Mouse (Mus musculus) WW6 (cell line): ENCODE results near the gene Tgfbi.
A peak's percentile ranks its signal among the peaks of the same experiment; 100 is the strongest.

Source experiments
- DNase-seq: peaks from one replicate; pipeline ENCODE4 v3.0.0-alpha.2; 2013; ENCODE audit warnings: low read depth, low spot score

Gene Tgfbi

DNA sequence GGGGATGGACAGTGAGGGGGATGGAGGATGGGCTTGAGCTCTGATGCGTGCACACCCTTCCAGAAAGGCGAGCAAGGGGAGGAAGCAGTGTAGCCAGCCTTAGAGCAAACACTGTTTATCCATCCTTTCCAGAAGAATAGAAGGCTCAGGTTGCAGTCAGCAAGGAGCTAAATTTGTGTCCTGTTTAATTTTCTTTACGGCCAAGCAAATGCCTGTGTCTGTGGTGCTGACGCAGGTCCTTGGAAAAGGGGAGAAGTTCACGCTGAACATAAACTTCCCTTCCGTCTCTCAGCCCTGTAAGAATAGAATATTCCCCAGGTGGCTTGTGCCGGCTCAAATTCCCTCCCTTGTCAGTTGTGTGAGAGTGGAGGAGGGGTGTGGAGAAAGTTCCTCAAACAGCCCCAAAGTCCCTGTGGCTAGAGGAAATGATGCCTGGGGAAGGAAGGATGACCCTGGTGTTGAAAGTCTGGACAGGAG is 24.9 kb downstream of the Tgfbi start:
- DNase-seq: no peak

DNA sequence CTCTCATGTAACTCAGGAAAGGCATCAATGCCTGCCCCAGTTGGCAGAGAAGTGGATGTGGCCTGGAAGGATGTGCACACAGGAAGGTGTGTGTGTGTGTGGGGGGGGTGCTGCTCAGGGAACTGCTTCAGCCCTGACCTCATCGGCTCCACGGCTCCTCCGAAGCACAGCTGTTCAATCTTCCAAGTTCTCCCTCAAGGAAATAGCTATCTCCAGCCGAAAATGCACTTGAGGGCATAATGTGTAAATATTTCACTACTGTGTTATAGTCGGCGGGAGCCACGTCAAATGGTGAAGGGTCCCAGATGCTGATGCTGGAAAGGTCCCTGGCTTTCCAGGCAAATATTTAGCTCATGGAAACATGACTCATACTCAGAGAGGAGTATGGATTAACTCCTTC is 25.6 kb downstream of the Tgfbi start:
- DNase-seq: no peak

DNA sequence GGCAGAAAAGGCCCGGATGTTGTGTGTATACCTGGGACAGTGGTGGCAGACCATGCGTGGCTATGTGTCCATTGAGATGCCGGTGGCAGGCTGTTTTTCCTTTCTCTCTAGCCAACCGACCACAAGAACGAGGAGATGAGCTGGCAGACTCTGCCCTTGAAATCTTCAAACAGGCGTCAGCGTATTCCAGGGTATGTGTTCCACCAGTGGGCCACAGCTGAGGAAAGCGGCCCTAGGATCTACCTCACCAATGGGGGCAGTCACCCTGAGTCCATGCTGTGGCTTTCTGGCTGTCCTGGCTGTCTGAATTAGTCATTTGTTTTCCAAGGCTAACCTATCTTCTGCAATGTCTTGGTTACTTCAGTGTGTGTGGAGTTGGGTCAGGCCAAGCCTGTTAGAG is 27.7 kb downstream of the Tgfbi start:
- DNase-seq: no peak

- no peak for DNase-seq
These were observed 32.4 kb downstream of the Tgfbi start for GRCm38 (mm10) chr13:56641746-56642145.

DNA sequence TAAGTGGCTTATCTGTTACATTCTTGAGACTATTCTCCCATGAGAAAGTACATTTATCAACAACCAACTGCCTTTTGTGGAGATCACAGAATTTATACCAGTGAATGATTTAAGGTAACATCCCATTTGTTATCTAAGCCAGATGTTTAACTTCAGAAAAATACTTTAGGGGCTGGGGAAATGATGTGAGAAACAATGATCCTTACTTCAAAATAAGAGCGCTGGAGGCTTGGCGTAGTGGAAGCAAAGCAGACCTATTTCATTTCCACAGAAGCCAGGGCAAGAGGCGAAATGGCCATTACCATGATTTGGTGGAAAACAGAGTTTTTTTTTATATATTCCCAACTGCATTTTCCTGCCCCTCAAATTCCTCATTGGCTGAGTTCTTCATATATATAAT is 34.7 kb downstream of the Tgfbi start:
- no peak for DNase-seq

- DNase-seq: no peak
These were observed 36.4 kb downstream of the Tgfbi start for GRCm38 (mm10) chr13:56645744-56646143.

DNA sequence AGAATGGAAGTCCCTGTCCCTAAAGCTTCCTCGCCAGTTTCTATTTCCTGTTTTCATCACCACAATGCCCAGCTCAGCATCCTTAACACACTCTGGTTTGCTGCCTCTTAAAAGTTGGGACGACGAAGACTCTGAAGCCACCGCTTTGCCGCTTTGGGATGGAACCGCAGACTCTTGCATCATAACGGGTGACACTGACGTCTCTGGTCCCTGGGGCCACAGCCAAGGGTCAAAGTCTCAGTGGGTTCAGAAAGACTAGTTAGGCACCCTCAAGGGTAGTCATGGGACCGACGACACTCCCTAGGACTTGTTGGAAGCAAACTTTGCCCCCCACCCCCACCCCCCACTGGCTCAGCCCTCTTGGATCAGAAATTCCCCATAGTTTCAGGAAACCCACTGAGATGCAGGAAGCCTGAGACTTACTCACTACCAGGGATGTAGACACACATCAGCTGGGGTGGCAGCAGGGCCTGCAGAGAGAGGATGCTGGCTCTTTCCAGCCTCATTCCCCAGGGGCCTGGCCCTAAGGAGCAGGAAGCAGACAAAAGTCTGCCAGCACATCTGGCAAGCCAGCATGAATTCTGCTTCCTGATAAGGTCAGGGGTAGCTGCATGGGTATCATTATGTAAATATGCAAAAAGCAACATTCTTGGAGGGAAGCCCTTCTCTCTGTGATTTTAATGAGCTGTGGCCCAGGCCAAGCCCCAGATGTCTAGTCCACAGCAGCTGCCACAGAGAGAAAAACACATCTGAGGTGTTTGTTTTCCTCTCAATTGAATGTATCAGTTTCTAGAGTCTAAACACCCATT is 38.5 kb downstream of the Tgfbi start:
- DNase-seq: no peak

GRCm38 (mm10) chr13:56650020-56650419 is 40.7 kb downstream of the Tgfbi start:
- DNase-seq: no peak

GRCm38 (mm10) chr13:56652381-56652780 is 43.1 kb downstream of the Tgfbi start:
- no peak for DNase-seq

GRCm38 (mm10) chr13:56654176-56654575 is 44.9 kb downstream of the Tgfbi start:
- no peak for DNase-seq

DNA sequence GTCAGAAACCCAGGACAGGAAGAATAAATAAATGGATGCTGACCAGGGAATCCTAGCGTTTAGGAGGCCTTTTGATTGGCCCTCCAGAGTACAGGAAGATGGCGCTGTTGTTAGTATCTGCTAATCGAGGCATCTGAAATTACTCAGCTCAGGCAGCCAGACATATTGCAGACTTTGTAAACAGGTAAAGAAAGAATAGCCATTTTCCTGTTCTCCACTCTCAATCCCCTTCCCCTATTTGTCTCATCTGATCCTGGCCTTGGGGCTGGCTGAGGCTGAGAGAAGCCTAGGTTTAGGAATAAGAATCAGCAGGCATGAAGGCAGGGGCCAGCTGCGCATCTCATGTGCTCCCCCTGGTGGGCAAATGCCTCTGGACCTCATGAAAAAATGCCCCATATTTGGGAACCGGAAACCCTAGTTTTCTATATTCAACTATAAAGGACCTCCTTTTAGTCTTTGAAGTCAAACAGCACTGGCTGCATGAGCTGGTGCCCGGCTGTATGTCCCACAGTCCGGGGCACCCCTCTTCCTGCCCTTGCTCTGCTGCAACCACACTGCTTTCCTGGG is 48.7 kb downstream of the Tgfbi start:
- peak; percentile 22 for DNase-seq

DNA sequence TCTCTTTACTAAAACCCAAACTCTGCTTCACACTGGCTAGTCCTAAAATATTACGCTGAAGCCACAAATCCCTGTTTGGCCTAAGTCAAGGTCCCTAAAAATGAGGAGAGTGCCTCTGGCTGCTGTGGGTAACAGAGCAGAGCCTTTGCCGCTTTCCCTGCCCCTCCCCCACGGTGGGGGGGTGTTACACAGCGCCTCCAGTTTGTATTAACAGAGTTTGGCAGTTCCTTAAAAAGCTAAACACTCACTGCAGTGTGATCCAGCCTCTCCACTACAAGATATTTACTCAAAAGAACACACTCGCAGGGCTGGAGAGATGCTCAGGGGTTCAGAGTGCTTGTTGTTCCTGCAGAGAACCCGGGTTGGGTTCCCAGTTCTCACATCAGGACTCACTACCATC is 49.6 kb downstream of the Tgfbi start:
- no peak for DNase-seq

GRCm38 (mm10) chr13:56661914-56662621 is 52.7 kb downstream of the Tgfbi start:
- no peak for DNase-seq

GRCm38 (mm10) chr13:56664256-56665170 is 55.2 kb downstream of the Tgfbi start:
- no peak for DNase-seq

DNA sequence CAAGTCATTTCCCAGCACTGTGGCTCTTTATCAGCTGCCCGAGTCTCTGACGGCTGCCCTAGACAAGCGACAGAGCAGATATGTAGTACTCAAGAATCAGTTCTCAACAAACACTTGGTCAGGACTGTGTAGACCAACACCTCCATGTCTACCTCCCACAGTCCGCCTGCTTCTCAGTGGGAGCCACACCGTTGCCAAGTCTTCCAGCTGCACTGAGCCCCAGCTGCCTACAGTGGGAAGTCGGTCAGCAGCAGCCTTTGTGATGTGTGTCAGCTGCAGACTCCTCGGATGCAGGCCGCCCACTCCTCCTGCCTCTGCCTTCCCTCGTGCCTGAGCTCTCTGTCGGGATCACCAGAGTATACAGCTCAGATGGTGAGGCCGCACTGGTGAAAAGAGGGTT is 61.9 kb downstream of the Tgfbi start:
- DNase-seq: no peak

DNA sequence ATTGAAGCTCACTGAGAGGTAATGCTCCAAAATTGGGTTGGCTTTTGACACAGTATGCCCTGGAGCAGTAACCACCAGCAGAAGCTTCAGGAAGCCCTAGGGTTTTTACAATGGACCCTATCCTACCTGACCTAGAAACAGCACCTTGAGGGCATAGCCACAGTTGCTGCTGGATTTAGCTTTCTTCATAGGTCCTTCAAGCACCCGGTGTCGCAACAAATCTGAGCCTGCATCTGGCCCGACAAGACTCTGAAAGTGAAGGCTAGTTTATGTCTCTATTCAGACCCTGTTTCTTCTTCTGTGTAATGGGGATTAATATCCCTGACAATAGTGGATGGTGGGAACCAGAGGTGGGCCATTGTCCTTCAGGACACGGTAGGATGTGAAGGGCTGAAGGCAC is 68.4 kb downstream of the Tgfbi start:
- no peak for DNase-seq

- no peak for DNase-seq
These were observed 69.0 kb downstream of the Tgfbi start for GRCm38 (mm10) chr13:56678188-56678787.

GRCm38 (mm10) chr13:56678826-56679504 is 69.6 kb downstream of the Tgfbi start:
- no peak for DNase-seq

DNA sequence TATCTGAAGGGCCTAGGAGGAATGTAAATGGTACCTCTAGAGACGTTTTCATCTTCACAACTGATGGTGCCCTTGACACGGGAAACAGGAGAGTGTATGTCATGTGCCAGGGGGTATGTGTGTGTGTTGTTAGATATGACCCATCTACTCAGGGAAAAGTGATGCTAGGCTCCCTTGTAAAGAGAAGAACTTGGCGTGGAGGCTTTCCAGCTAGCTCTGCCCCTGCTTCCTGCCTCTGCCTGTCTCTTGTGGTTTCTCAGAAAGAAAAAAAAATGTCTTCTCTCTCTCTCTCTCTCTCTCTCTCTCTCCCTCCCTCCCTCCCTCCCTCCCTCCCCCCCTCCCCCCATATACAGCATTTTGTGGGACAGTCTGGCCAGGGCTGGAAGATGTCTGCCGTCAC is 72.6 kb downstream of the Tgfbi start:
- no peak for DNase-seq

- DNase-seq: peak; percentile 47
These were observed 73.0 kb downstream of the Tgfbi start for GRCm38 (mm10) chr13:56682326-56682725.

GRCm38 (mm10) chr13:56683306-56683705 is 74.0 kb downstream of the Tgfbi start:
- no peak for DNase-seq
